Mouse (Mus musculus) spleen, embryonic (tissue): ENCODE measurements around the gene Cfap43.

Experiments used
- CTCF ChIA-PET: fragments of 350-600 bp; sonication (Branson Sonifier 250); formaldehyde crosslinking; loops from one replicate; lab custom pipeline; 2022; lab: Charles Lee

The Cfap43 gene

DNA sequence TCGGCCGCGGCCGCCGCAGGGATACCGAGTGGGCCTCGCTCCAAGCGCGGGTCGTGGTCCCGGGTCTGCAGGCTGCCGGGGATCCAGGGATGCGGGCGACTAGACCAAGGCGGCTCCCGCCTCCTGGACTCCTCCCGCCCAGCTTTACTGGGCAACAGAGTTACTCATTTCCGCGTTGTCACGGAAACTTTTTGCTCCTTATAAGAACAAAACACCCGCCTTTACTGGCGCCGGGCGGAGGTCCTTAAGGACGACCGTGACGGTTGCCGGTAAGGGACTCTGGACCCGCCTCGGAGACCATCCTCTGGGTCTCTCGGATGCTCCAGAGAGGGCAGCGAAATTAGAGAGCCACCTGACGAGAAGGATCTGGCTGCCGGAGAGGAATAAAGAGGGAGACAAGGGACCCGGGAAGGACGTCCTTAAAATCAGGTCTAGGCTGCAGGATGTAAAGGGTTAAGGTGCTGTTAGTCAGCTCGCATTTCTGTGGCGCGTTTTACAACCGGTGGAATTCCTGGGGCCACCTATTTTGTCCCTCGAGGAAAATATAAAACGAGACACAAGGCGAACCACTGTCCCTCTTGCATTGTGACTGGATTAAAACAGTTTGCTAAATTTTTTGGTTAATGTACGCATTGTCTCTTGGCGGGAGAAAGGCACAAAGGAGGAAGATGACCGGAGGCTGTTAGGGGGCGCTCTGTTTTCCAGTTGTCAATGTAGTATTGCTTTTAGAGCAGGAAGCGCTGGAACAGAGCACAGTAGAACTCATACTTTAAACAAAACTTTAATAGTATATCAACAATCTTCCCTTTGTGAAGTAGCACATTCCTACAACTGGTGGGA is at the start of gene Cfap43, which contains the start of gene Itprip:
TSS of gene Cfap43 (minus strand) at position 162 of the 840 bp plus-strand sequence.
TSS of gene Itprip (minus strand) at position 174 of the 840 bp plus-strand sequence.
- CTCF ChIA-PET: interaction anchor here (0.8 to 2.3 kb wide), 4 partner anchors 13 to 53 kb away, joined by 3 to 9 read pairs (median 4); no protein-coding TSS in a partner anchor

DNA sequence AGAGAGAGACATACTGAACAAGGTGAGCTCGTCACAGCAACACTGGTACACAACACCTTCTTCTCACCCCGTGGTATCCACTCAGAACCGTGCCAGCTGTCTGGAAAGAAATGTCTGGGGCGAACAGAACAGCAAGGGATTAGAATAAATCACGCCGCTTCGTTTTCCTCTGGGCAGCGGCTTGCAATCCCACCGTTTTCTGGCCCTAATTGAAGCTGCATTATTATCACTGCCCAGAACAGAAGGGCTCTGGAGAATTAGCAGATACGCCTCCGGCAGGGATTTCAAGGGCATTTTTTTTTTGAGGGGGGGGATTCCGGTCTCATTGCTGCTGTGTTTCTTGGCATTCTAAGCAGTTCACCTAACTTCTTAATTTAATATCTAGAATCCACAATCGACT is 39.1 kb upstream of the Cfap43 start:
- CTCF ChIA-PET: no interaction called here

DNA sequence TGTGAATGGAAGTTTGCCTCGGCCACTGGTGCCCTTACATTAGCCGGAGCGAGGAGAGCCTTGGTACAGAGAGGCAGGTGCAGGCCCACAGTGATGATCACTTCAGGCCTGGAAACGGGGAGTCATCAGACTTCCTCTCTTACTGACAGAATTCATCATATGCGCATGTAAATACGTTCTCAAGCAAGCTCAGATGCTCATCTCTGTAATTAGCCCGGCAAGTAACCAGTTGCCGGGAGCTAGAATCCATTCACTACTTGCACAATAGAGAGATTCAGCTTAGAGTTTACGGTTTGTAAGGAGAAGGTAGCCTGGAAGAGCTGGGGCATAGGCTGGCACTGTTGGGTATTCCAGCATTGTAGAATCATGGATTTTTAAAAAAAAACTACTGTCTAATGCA is 34.1 kb upstream of the Cfap43 start:
- CTCF ChIA-PET: no interaction called here

DNA sequence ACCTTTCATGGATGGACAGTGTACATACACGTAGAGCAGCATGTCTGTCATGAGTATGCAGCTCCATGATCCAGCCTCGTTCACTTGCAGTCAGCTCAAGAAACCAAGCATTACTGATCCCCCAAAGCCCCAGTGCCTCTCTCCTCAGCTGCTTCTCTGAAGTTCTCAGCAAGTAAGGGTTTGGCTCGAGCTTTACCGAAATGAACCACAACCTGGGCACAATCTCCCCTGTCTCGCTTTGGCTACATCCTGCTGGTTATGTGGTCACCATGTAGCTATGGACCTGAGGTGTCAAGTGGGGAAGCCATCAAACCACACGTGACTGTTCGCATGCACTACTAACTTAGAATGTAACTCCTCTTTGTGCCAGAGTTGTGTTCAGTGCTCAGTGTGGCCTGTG is 31.9 kb upstream of the Cfap43 start:
- CTCF ChIA-PET: no interaction called here

DNA sequence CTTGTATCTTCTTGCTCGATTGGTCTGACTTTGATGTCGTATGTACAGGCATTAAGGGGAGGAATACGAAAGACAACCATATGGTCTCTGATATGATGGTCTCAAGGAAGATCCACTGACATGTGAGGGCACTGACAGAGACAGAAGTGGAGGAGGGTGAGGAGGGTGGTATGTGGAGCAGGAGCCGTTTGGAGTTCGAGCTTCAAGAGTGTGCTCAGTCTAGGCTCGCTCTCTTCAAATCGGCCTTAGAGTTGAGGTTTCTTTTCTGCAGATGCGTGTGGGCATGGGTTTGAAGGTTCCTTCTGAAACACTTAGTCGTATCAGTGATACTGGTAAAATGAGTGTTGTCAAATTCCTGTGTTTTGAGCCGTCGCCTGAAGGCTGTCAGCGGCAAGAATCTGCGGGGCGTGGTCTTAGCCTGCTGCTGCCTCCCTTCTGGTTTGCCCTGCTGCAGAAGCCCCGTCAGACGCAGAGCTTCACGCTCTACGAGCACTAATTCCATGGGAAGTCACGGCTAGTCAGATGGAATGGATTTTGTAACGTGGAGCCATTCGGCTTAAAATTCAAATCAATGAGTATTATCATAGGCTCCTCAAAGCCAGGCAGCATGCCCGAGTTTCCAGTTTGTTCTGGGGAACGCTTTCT is 27.9 kb upstream of the Cfap43 start:
- CTCF ChIA-PET: interaction anchor here (0.6 kb wide), 1 partner anchor 93 kb away, joined by 3 read pairs; no protein-coding TSS in a partner anchor

DNA sequence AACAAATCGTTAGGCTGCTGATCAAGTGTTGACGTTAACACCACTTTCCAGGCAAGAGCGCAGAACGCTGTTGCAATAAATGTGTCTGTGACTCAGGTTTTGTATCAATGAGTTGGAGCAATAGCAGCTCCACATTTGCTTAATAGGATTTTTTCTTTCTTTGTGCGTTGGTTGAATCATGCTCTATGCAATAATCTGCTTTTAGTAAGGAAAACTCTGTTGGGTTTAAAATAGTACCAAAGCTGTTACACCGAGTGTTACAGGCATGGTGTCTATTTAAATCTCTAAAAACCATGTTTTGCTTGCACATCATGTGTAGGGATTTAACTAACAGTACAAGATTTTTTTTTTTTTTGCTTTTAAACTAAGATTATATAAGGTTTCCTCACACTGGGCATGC is 20.3 kb upstream of the Cfap43 start:
- CTCF ChIA-PET: no interaction called here

DNA sequence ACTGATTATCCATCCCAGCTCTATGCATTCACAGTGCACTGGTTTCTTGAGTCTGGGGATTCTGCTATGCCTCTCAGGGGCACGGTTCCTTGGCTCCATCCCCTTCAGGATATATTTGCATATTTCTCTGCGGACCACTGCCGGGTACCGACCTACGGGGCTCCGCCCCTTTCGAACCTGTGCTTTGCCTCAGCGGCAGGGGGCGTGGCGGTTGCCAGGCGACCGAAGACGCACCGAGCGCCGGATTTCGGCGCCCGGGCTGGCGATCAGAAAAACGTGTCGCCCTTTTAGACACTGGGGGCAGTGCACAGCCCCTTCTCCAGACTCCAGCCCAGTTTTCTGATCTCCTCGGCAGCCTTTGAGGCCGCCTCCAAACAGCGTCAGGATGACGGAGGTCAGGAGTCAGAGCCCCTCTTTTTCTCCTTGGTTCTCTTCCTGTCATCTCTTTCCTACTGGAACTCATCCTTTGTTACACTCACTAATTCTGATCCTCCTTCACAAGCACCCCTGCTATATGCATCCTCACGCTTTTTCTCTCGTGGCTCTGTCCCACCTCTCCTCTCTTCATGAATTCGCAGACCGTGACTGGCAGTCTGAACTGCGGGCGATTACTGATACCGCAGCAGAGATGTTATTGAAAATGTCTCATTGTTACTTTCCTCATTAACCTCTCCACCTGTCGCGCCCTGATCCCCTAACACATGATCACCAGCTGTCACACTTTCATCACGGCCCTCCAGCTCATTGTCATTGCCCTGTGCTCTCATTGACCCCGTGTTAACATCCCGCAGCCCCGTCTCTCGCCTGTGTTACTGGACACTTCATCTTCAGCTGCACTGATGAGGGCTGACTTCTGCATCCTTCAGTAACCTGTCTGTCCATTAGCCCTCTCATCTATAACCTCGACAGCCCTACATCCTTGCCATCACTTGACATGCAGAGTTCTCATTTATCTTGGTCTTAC is 18.6 kb upstream of the Cfap43 start, which contains the start of gene Cfap58:
TSS of gene Cfap58 (plus strand) at position 233 of the 964 bp plus-strand sequence.
- CTCF ChIA-PET: no interaction called here

DNA sequence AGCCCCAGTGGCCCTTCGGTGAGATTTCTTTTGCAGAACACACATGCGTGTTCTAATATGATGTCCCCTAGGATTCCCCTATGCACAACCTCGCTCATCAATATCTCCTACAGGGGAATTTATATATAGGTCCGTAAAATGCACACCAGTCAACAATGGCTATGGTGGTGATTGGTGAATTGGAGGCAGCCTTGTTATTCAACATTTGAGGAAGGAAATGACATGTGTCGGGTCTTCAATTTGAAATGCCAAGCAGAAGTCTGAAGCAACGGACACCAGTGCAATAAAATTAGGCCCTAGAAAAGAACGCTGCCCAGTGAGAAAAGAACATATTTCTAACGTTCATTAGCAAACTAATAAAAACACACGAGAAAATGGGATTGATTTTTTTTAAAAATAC is 17.9 kb upstream of the Cfap43 start:
- CTCF ChIA-PET: no interaction called here

DNA sequence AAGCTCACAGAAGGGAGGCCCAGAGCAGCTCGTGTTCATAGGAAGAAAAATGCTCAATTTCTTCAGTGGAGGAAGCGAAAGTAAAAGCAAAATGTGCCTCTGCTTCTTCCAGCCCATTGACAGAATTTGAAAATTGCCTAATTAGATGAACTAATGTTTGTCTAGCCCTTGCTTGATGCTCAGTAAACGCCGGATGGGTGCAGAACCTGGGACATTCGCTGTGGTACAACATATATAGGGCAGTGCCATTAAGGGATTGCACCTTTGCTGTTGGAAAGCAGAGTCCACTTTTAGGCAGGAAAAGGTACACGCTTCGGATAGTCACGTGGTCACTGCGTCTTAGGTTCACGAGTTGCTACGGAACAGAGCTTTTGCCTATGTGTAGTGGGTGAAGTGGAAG is 17.4 kb upstream of the Cfap43 start:
- CTCF ChIA-PET: no interaction called here

DNA sequence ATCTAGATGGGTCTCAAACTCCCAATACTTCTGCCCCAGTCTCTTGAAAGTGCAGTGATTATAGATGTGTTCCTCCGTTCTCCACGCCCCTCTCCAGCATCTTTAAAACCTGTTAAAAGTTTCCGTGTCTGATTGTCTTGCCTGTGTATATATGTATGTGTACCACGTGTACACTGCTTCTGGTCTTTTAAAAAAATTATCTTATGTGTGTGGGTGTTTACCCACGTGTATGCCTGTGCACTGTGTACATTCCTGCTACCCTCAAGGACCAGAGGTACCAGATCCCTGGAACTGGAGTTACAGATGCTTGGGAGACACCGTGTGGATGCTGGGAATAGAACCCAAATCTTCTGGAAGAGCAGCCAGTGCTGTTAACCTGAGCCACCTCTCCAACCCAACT is 16.4 kb upstream of the Cfap43 start:
- CTCF ChIA-PET: no interaction called here

DNA sequence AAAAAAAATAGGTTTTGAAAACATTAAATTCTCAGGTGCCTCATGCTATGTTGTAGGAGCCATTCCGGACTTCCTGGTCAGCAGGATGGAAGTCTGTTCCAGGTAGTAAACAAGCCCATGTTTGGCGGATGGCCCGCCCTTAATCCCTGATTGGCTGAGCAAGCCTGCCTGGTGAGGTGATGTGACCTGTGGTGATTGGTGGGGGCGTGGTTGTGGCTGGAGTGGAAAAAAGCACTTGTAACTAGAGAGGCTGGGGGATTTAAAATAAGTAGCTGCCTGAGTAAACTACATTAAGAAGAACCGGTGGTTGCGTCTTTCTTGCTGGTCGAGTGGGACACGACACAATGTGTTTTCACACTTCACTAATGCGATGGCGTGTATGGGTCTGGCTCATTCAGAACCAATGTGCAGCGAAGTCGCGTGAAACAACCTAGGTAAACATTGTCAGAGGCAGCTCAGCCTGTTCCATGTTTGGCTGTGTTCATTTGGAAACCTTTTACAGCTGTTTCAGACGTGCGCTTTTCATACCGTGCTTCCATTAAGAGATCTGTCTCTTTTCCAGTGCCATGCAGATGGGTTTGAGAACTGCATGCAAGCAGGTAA is 15.7 kb upstream of the Cfap43 start:
- CTCF ChIA-PET: no interaction called here

DNA sequence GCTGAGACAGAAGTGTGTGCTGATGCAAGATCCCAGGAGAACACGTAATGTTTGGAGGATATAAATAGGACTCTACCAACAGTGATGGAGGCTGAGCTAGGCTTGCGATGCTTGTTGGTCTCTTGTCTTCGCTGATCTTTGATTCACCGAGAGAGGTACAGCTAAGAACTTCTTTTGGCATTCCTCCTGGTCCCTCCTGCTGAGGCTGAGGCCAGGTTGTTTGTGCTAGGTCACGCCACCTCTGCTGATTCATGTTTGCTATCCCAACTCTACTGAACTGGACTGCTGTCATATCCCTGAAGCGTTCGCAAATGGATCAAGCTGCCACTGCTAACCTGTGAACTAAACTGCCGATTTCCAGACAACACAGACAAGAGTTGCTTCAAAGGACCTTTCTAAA is 15.1 kb upstream of the Cfap43 start:
- CTCF ChIA-PET: no interaction called here

DNA sequence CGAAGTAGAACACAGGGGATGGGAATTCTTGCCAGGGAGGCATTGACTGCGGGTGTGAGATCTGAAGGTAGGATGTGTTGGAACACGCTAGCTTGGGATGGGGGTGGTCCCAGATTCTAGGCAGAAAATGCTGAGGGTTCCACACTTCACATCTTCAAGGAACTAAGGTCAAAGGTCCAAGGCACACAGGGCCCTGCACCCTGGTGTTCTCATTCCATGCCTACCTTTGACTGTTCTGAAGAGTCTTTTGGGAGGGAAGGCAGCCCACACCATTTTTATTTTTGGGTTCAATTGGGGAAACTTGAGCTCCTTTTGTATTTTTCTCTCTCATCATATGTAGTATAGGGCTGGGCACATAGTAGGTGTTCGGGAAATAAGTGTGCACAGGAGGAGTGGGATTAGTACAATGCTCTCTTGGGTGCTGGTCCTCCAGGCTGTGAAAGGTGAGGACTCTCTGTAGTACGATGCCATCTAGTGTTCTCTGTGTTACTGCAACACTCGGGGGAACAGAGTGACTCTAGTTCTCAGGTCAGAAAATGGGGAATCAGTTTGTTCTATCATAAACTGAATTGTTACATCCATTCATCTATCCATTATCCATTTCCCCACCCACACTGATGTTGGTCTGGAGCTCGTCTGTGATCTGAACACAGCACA is 13.0 kb upstream of the Cfap43 start:
- CTCF ChIA-PET: interaction anchor here (0.6 to 2.9 kb wide), 7 partner anchors 12 to 260 kb away, joined by 3 to 29 read pairs (median 4); no protein-coding TSS in a partner anchor

DNA sequence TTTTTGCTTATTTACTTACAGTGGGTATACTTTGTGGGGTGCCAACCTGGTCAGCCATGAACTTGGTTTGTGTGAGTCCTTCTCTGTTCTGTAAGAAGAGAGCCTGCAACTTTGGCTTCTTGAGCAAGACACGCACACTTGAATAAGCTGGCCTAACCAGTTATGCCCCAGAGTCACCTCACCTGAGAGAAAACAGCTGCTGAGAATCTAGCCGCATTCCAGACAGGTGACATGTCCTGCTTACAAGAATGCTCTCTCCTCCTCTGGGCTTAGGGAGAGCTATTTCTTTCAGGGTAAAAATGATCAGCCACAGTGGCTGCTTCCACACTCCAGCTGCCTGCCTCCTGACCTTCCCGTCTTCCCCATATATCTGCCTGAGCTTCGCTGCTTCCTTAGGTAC is 10.0 kb upstream of the Cfap43 start:
- CTCF ChIA-PET: no interaction called here

DNA sequence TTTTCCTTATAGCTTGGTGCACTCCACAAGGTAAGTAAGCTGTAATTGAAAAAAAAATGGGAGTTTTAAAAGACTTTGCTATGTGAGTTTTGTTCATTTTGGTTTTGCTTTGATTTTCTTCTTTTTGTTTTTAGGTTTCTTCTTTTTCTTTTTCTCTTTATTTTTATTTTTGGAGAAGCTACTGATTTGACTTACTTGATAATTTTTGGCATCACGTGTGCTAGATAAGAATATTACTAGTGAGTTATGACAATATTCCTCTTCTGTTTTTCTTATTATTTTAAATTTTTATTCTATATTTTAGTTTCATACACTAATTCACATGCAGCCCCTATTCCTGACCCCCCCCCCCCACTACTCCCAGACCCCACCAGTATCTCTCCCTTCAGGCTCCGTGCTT is 7.9 kb upstream of the Cfap43 start:
- CTCF ChIA-PET: no interaction called here

DNA sequence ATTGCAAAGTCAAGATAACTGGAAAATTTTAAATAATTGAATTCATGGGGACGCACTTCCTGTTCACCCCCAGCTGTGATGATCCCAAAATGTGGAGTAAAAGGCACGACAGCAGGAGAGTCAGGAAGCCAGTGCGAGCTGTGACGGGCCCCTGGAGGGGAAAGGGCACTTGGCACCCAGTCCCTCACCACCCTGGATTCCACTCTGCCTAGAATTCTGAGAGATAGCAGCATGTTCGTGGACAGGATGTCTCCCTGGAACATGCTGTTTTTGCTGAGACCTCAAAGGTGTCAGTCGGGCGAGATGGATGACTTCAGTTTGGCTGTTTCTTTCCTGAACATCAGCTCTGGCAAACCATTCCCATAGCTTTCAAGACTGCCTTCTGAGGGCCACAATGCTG is 6.7 kb upstream of the Cfap43 start:
- CTCF ChIA-PET: no interaction called here

DNA sequence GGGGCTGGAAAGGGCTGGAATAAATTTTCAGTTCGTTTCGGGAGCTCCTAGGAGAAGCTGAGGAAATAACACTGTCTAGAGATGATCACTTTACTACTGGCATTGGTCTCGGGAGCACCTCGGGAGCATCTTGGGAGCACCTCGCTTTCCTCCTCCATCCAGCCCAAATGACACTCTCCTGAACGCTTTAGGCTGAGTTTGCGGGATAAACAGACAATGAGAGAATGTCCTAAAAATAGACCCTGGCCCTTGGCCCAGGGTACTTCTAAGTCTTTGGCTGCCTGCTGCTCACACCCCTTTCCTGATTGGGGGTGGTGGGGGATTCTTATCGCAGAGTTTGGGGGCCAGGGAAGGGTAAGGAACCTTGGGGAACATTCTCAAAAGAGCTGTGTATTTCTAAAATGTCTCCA is 884 bp upstream of the Cfap43 start:
- CTCF ChIA-PET: interaction anchor here (0.6 to 1.5 kb wide), 3 partner anchors 12 to 35 kb away, joined by 4 to 5 read pairs (median 4); no protein-coding TSS in a partner anchor

DNA sequence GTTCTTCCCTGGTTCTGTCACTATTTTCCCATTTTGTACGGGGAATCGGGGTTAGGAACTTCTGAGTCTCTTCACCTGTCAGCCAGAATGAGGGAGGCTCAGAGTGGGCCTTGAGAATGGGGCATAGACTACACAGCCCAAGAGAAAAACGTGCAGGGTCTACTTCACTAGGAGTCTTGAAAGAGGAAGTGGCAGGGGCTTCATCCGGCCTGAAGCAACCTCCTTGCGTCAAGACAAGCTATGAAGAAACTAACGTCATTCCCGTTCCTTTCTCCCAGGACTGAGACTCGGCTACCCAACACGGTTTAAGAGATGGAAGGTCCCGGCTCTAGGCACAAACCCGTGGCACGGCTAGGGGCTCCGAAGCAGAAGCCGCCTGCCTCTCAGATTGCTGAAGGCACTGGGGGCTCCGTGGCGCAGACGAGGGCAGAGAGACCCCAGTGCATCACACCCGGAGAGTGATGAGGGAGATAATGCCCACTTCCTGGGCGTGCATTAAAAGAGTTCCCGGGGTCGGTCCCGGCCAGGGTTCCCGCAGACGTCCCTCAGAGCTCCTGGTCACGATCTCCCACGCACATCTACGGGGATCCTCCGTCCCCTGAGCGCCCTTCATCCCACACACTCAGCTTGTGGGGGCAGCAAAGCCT is 509 bp downstream of the Cfap43 start:
- CTCF ChIA-PET: interaction anchor here (0.8 to 2.3 kb wide), 3 partner anchors 14 to 52 kb away, joined by 3 to 9 read pairs (median 5); no protein-coding TSS in a partner anchor

DNA sequence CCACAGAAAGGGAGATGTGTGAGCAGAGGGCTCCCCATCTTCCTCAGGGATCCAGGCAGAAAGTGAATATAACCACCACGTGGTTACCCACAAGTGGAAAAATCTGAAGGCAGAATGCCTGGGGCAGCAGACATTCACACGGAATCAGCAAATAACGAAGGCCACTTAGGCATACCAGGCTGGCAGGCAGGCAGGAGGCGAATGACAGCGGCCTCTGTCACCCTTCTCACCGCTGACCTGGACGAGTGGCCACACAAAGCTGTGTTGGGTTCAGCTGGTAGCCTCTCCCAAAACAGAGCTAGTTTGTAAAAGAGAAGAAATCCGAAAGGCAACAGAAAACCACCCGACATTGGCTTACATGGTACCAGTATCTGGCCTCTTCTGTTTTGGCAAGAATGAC is 1.1 kb downstream of the Cfap43 start:
- CTCF ChIA-PET: interaction anchor here (1.0 to 2.3 kb wide), 2 partner anchors 13 to 27 kb away, joined by 3 to 9 read pairs; no protein-coding TSS in a partner anchor

DNA sequence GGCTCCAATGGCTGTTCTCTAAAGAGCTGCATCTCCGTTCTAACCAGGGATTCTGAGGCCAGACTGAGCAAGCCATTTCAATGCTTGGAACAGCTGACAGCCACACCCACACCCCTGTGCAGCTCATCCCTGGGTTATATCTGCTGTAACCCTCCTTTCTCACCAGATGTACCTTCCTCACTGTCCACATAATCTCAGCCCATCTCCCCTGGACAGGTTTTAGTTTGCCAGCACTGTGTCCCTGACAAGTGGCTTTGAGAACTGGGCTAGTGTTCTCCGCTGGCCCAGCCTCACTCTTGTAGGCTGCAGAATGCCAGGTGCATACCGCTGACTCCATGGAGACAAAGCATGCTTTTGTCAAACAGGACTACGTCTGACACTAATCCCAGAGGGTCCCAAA is 1.7 kb downstream of the Cfap43 start:
- CTCF ChIA-PET: interaction anchor here (0.9 to 2.3 kb wide), 3 partner anchors 12 to 27 kb away, joined by 3 to 9 read pairs (median 5); no protein-coding TSS in a partner anchor
